Mouse (Mus musculus) ES-Bruce4 (cell line): ENCODE measurements around the gene Clec16a. TPM values are rescaled to one million over a fixed set of nuclear protein-coding genes. Genes with fewer than 3 reads are reported as not detected.
A peak's percentile ranks its signal among the peaks of the same experiment; 100 is the strongest.

Experiments
- H3K27ac ChIP-seq: 2 replicates; pipeline ENCODE4 v1.5.1; 2012; ENCODE audit warnings: low read length, inconsistent platforms; ENCODE audit not compliant: insufficient read depth
- H3K27me3 ChIP-seq: 2 replicates; pipeline ENCODE4 v1.6.1; 2012; ENCODE audit warnings: mild to moderate bottlenecking, low read length, inconsistent platforms; ENCODE audit not compliant: control insufficient read depth, poor library complexity, insufficient read depth, severe bottlenecking
- H3K36me3 ChIP-seq: 2 replicates; pipeline ENCODE4 v1.6.1; 2012; ENCODE audit warnings: inconsistent platforms, mild to moderate bottlenecking, low read length, moderate library complexity; ENCODE audit not compliant: control insufficient read depth, poor library complexity, insufficient read depth, severe bottlenecking
- H3K4me1 ChIP-seq: one replicate; pipeline ENCODE4 v1.8.1; 2011; ENCODE audit warnings: low read length; ENCODE audit not compliant: control insufficient read depth, insufficient read depth
- H3K4me3 ChIP-seq: 2 replicates; pipeline ENCODE4 v1.5.1; 2011; ENCODE audit warnings: low read depth, mild to moderate bottlenecking, low read length
- H3K9ac ChIP-seq: 2 replicates; pipeline ENCODE4 v1.6.1; 2012; ENCODE audit warnings: low read depth, mild to moderate bottlenecking, inconsistent platforms; ENCODE audit not compliant: poor library complexity, severe bottlenecking
- H3K9me3 ChIP-seq: replicated peaks from 2 replicates; pipeline ENCODE4 v1.6.1; 2012; ENCODE audit warnings: mild to moderate bottlenecking, low read length, inconsistent platforms; ENCODE audit not compliant: control insufficient read depth, poor library complexity, insufficient read depth, severe bottlenecking
- CTCF ChIP-seq: IDR thresholded peaks from one replicate; pipeline ENCODE4 v1.8.1; 2011; ENCODE audit warnings: low read depth, low read length
- EP300 ChIP-seq: IDR thresholded peaks from 2 replicates; pipeline ENCODE4 v1.6.1; 2011; ENCODE audit warnings: low read depth, low read length; ENCODE audit not compliant: insufficient read depth
- POLR2A ChIP-seq: IDR thresholded peaks from one replicate; pipeline ENCODE4 v1.8.1; 2011; ENCODE audit warnings: low read length; ENCODE audit not compliant: insufficient read depth
- polyA plus RNA-seq: library from polyadenylated mRNA; stranded (reverse); fragments of >200 nt; gene quantifications from 2 replicates; pipeline ENCODE4 v1.2.4, GENCODE M21; 2011; ENCODE audit warnings: low read depth; ENCODE audit not compliant: missing spikeins, insufficient read depth, insufficient read length

The Clec16a gene
- polyA plus RNA-seq, 1 experiment, result 9.5 TPM

DNA sequence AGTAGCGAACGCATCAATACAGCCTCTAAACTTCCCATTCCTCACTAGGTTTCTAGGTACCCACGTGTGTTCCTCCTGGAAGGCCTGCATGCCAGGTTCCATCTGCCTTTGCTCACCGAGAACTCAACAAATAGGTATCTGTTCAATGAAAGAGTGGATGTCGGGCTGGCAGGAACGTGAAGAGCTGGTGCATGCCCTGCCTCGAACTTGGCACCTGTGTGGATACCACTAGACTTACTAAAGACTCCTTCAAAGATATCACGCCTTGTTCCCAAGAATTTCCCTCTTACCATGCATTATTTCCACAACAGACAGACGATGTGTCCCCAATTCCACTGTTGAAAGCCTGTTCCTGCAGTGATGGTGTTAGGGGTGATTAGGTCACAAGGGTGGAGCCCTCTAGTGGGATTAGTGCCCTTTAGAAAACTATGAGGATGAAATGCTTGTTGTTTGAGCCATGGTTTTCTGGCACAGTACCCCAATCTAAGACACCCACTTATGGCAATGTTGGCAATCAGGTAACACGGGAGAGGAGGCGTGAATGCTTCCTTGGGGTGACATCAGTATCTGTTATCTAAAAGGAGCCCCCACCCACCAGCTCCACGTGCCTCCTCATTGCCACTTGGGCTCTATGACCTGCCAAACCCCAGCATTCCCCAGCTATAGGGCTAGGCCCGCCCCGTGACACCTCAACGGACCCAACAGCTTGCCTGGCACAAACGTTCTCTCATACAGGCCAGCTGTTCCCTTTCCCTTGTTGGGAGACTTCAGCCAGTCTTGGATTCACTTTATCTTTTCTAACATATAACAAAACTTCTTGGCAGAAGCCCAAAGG is 4.2 kb upstream of the Clec16a start:
- Histone ChIP-seq H3K9ac (no peak overlapping the region), H3K27me3 (no peaks in the 10 kb centered on the region), H3K4me1 (peaks cover 2% of the 10 kb centered on the region), H3K4me3 (no peak overlapping the region), H3K9me3 (no peaks in the 10 kb centered on the region), H3K27ac (no peak overlapping the region), H3K36me3 (no peaks in the 10 kb centered on the region)
- TF ChIP-seq CTCF (no peak), EP300 (no peak), POLR2A (no peak)

GRCm38 (mm10) chr16:10541598-10541930 is 3.6 kb upstream of the Clec16a start:
- no peak overlapping the region for H3K27ac ChIP-seq
- H3K9ac ChIP-seq, result no peak overlapping the region
- TF ChIP-seq EP300 (no peak), CTCF (no peak), POLR2A (no peak)
- H3K4me3 ChIP-seq, result no peak overlapping the region
- H3K36me3 ChIP-seq, result no peaks in the 10 kb centered on the region
- H3K9me3 ChIP-seq, result no peaks in the 10 kb centered on the region
- no peaks in the 10 kb centered on the region for H3K27me3 ChIP-seq
- peaks cover 2% of the 10 kb centered on the region for H3K4me1 ChIP-seq

DNA sequence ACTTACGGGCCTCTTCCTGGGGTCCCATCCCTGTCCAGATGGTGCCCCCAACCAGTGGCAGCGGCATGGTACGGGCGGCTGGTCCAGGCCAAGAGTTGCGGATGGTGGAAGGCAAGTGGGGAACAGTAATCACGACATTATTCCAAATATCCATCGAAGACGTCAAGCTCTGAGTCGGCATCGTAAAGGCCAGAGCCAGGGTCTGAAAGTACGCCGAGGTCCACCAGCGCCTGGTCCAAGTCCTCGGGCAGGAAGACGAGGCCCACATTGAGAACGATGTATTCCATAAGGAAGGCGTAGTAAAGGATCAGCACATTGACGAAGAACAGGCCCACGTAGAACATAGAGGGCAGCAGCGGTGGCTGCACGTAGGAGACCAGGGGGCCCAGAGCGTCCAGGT is 2.9 kb upstream of the Clec16a start:
- Histone ChIP-seq H3K36me3 (no peaks in the 10 kb centered on the region), H3K9ac (peak overlapping the region; percentile 83), H3K27me3 (no peaks in the 10 kb centered on the region), H3K9me3 (no peaks in the 10 kb centered on the region), H3K4me1 (peaks cover 2% of the 10 kb centered on the region), H3K4me3 (peak overlapping the region; percentile 68), H3K27ac (no peak overlapping the region)
- no peak for TF ChIP-seq POLR2A
- no peak for TF ChIP-seq CTCF
- no peak for TF ChIP-seq EP300

GRCm38 (mm10) chr16:10542698-10543365 is 2.3 kb upstream of the Clec16a start, which contains the start of gene Dexi:
Dexi (minus strand) TSS chr16:10543054.
- Histone ChIP-seq H3K9me3 (no peaks in the 10 kb centered on the region), H3K9ac (peak within 1 kb of the TSS; percentile 83), H3K4me3 (peak within 1 kb of the TSS; percentile 68), H3K27me3 (no peaks in the 10 kb centered on the region), H3K27ac (no peak within 1 kb of the TSS), H3K36me3 (no peaks in the 10 kb centered on the region), H3K4me1 (peaks cover 2% of the 10 kb centered on the region)
- TF ChIP-seq EP300 (no peak), CTCF (no peak), POLR2A (peak; percentile 74)

DNA sequence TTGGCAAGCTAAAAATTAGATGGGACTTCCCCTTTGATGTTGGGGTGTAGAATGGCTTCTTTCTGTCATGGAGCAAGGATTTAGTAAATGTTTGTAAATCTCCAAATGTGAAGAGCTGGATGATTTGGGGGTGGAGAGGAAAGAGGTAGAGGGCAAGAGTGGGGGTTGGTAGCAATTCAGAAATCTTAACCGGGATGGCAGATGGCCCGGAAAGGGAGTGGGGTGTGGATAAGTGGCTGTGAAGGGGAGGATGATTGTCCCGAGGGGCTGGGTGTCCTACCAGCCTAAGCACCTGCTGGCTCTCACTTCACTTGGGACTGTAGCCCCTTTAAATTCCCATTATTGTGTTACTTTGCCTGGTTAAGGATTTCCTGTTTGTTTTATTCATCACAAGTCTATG is 1.7 kb downstream of the Clec16a start:
- H3K9me3 ChIP-seq, result no peaks in the 10 kb centered on the region
- no peaks in the 10 kb centered on the region for H3K36me3 ChIP-seq
- H3K4me1 ChIP-seq, result no peaks in the 10 kb centered on the region
- TF ChIP-seq POLR2A, result no peak
- no peak for TF ChIP-seq CTCF
- no peak for TF ChIP-seq EP300
- H3K4me3 ChIP-seq, result no peak overlapping the region
- H3K27me3 ChIP-seq, result no peaks in the 10 kb centered on the region
- no peak overlapping the region for H3K27ac ChIP-seq
- H3K9ac ChIP-seq, result no peak overlapping the region

GRCm38 (mm10) chr16:10548938-10549337 is 3.8 kb downstream of the Clec16a start:
- Histone ChIP-seq H3K4me3 (no peak overlapping the region), H3K9me3 (no peaks in the 10 kb centered on the region), H3K27ac (no peak overlapping the region), H3K27me3 (no peaks in the 10 kb centered on the region), H3K9ac (no peak overlapping the region), H3K36me3 (no peaks in the 10 kb centered on the region), H3K4me1 (no peaks in the 10 kb centered on the region)
- no peak for TF ChIP-seq CTCF
- no peak for TF ChIP-seq EP300
- no peak for TF ChIP-seq POLR2A
